Mouse (Mus musculus): ENCODE data around the gene Ugt3a1. TPM values are rescaled to one million over a fixed set of nuclear protein-coding genes. Genes with fewer than 3 reads are reported as not detected.

The Ugt3a1 gene
- not detected for polyA plus RNA-seq (2014; fragmentation: Illumina TruSeq; extraction: RNeasy Lipid Tissue Mini Kit (QIAGEN cat#74804); ENCODE audit: insufficient read depth, low read depth, low replicate concordance)

DNA sequence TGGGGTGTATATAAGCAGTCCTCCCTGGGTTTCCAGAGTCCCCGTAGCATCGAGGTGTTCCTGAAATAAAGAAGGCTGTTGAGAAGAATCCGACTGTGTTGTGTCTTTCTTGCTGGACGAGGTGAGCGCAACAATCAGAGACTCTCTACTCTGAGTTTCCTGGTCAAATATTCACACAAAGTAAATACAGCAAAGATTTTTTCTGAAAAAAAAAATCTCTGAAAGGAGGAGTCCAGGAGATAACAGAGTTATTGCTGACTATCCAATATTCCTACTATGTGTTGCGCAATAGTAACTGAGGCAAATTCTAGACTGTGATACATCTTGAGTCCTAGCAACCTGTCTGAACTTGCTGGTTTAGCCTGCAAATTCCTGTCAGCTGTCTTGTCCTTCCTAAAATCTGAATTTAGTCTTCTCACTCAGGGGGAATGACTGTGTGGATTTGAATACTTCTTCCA is at the start of gene Ugt3a1:
Gene Ugt3a1 (plus strand): TSS at position 51 of the 458 bp plus-strand sequence.

DNA sequence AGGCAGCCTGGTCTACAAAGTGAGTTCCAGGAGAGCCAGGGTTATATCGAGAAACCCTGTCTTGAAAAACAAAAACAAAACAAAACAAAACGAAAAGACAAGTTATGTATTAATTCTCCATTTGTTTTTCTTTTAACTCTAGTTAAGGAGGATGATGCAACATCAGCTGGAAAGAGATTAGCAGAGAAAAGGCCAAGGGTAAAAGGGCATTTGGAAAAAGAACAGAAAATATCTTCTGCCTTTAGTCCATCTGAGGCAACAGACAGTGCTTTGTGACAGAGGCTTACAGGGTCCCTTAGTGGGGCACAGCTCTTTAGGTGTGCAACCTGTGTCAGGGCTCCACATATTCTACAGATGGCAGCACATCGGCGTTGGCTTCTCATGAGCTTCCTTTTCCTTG is 58.7 kb downstream of the Ugt3a1 start, which contains the start of gene Ugt3a2:
Gene Ugt3a2 (plus strand): TSS at position 210 of the 400 bp plus-strand sequence.

Other genes starting within 250 kb of the Ugt3a1 start
- 10.3 TPM for gene Nadk2, start 205.6 kb upstream of the Ugt3a1 start, polyA plus RNA-seq (2014; fragmentation: Illumina TruSeq; extraction: RNeasy Lipid Tissue Mini Kit (QIAGEN cat#74804); ENCODE audit: insufficient read depth, low read depth, low replicate concordance)
- 5.0 TPM for gene Lmbrd2, start 136.3 kb upstream of the Ugt3a1 start, polyA plus RNA-seq (2014; fragmentation: Illumina TruSeq; extraction: RNeasy Lipid Tissue Mini Kit (QIAGEN cat#74804); ENCODE audit: insufficient read depth, low read depth, low replicate concordance)
- gene Skp2, start 121.5 kb upstream of the Ugt3a1 start, polyA plus RNA-seq (2014; fragmentation: Illumina TruSeq; extraction: RNeasy Lipid Tissue Mini Kit (QIAGEN cat#74804); ENCODE audit: insufficient read depth, low read depth, low replicate concordance) = 1.3 TPM
- not detected for gene Ugt3a2, start 58.7 kb downstream of the Ugt3a1 start, polyA plus RNA-seq (2014; fragmentation: Illumina TruSeq; extraction: RNeasy Lipid Tissue Mini Kit (QIAGEN cat#74804); ENCODE audit: insufficient read depth, low read depth, low replicate concordance)
- 22.9 TPM for gene Capsl, start 159.1 kb downstream of the Ugt3a1 start, polyA plus RNA-seq (2014; fragmentation: Illumina TruSeq; extraction: RNeasy Lipid Tissue Mini Kit (QIAGEN cat#74804); ENCODE audit: insufficient read depth, low read depth, low replicate concordance)

Measured in lung, adult 10 weeks (tissue).